Mouse (Mus musculus): Measurements from ENCODE around the gene Tet3. TPM values are rescaled to one million over a fixed set of nuclear protein-coding genes. Genes with fewer than 3 reads are reported as not detected.

The Tet3 gene
- total and polyA plus RNA-seq, 3 experiments = 6.2 to 23.6 (median 13.7) TPM

DNA sequence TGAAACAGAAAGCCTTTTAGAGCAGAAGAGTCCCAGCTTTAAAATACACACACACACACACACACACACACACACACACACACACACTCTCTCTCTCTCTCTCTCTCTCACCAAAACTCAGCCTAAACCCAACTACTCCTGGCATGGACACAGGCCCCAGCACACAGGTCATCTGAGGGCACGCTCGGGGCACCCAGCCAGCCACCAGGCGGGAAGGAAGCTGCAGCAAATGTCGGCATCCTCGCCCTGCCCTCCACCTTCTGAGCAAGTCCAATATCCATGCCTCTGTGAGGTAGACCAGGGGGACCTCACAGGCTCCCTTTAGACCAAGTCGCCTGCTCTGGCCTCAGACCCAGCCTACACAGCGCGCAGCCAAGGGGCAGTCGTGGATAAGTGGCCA lies 14.4 kb upstream of the Tet3 start:
- 0 out of 2 replicates have a peak overlapping the region, but pooled peaks have one; percentile 8 for H3K9ac ChIP-seq (ENCODE audit: low read depth, low read length)
- H3K4me1 ChIP-seq (ENCODE audit: control insufficient read depth, insufficient read depth, low read length) = peaks cover 6% of the 10 kb centered on the region
- no peaks in the 10 kb centered on the region for H3K27me3 ChIP-seq (ENCODE audit: control insufficient read depth, insufficient read depth, low read length)
- H3K36me3 ChIP-seq (ENCODE audit: control insufficient read depth, insufficient read depth, low read length) = peaks cover 2% of the 10 kb centered on the region; the same call in 1 of the 2 replicates
- no peaks in the 10 kb centered on the region for H3K79me2 ChIP-seq (replicated peaks; ENCODE audit: control insufficient read depth, insufficient read depth, low read length)
- TF ChIP-seq CTCF (IDR thresholded peaks at IDR 0.05) = no peak
- TF ChIP-seq EP300 (IDR thresholded peaks at IDR 0.05; ENCODE audit: insufficient read depth, low read depth, low read length) = 0 out of 2 replicates have a peak, but pooled peaks have one; percentile 36
- WGBS = 24% methylated on average over 9 of the region's 9 CpGs
- no peak overlapping the region for H3K4me3 ChIP-seq
- intact Hi-C loops (cut with DNase I) = no loop called here
- DNase-seq = peak; percentile 75 to 79
- no peak overlapping the region for H3K27ac ChIP-seq

GRCm38 (mm10) chr6:83471739-83472138 lies 12.9 kb upstream of the Tet3 start:
- peaks cover 2% of the 10 kb centered on the region; the same call in 1 of the 2 replicates for H3K36me3 ChIP-seq (ENCODE audit: control insufficient read depth, insufficient read depth, low read length)
- H3K27ac ChIP-seq = no peak overlapping the region
- no peak overlapping the region for H3K4me3 ChIP-seq
- H3K79me2 ChIP-seq (replicated peaks; ENCODE audit: control insufficient read depth, insufficient read depth, low read length) = no peaks in the 10 kb centered on the region
- no peaks in the 10 kb centered on the region for H3K27me3 ChIP-seq (ENCODE audit: control insufficient read depth, insufficient read depth, low read length)
- H3K4me1 ChIP-seq (ENCODE audit: control insufficient read depth, insufficient read depth, low read length) = peaks cover 6% of the 10 kb centered on the region
- intact Hi-C loops (cut with DNase I) = no loop called here
- TF ChIP-seq CTCF (IDR thresholded peaks at IDR 0.05) = no peak
- TF ChIP-seq EP300 (IDR thresholded peaks at IDR 0.05; ENCODE audit: insufficient read depth, low read depth, low read length) = no peak
- TF ChIP-seq POLR2A (IDR thresholded peaks at IDR 0.05; ENCODE audit: insufficient read depth, low read depth, low read length) = no peak
- 87% methylated on average over 7 of the region's 7 CpGs for WGBS
- DNase-seq = no peak
- no peak overlapping the region for H3K9ac ChIP-seq (ENCODE audit: low read depth, low read length)

DNA sequence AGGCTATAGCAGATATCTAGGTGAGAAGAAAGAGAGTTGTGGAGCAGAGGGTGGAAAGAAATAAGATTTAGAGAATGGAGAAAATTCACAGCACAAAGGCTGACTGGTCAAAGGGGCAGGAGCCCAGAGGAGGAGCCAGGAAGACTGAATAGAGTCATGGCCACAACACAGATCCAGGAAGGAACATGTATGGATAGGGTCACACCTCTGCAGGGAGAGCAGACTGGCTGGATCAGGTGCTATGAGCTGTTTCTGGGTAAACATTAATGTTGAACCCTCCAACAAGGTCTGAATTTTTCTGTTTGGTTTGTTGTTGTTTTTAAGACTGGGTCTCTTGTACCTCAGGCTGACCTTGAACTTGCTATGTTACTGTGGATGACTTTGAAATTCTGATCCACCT lies 5.1 kb upstream of the Tet3 start:
- Histone ChIP-seq H3K79me2 (replicated peaks; ENCODE audit: control insufficient read depth, insufficient read depth, low read length) (no peaks in the 10 kb centered on the region), H3K27ac (no peak overlapping the region), H3K27me3 (ENCODE audit: control insufficient read depth, insufficient read depth, low read length) (no peaks in the 10 kb centered on the region), H3K4me1 (ENCODE audit: control insufficient read depth, insufficient read depth, low read length) (no peaks in the 10 kb centered on the region), H3K4me3 (no peak overlapping the region), H3K9ac (ENCODE audit: low read depth, low read length) (no peak overlapping the region), H3K36me3 (ENCODE audit: control insufficient read depth, insufficient read depth, low read length) (no peaks in the 10 kb centered on the region)
- TF ChIP-seq POLR2A (IDR thresholded peaks at IDR 0.05; ENCODE audit: insufficient read depth, low read depth, low read length) = no peak
- TF ChIP-seq CTCF (IDR thresholded peaks at IDR 0.05) = no peak
- TF ChIP-seq EP300 (IDR thresholded peaks at IDR 0.05; ENCODE audit: insufficient read depth, low read depth, low read length) = no peak
- intact Hi-C loops (cut with DNase I) = no loop called here
- DNase-seq = no peak

DNA sequence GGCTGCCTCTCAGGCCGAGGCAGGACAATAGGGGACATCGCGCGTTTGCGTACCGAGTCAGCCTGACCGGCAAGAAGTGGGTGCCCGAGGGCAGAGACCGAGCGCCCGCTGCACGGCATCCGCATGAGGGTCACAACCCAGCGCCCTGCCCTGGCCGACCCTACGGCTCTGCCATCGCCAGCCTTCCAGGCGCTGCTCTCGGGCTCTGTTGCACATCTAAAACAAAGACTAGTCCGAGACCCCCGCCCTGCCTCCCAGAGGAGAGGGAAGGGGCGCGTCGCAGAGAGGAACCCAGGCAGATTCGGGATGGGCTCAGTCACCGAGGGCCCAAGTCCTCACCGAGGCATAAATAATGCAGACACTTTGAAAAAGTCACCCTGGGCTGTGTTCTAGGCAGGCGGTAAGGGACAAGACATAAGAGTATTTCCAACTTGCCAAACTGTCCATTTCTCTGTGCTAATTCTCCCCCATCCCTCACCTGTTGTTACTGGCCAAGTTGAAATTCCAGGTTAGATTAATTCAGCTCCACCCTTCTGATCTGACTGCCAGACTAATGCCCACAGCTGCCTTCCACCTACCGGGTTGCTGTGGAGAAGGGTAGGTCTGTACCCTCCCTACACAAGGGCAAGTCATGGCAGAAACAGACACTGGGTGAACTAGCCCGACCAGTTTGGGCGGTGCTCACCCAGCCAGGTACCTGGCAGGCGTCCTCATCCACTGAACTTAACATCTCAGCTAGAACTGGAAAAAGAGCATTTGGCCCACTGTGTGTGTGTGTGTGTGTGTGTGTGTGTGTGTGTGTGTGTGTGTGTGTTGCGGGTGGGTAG lies 1.7 kb downstream of the Tet3 start:
- Histone ChIP-seq H3K79me2 (replicated peaks; ENCODE audit: control insufficient read depth, insufficient read depth, low read length) (no peaks in the 10 kb centered on the region), H3K36me3 (ENCODE audit: control insufficient read depth, insufficient read depth, low read length) (no peaks in the 10 kb centered on the region; the same call in 1 of the 2 replicates), H3K9ac (ENCODE audit: low read depth, low read length) (peak overlapping the region; percentile 77), H3K27me3 (ENCODE audit: control insufficient read depth, insufficient read depth, low read length) (no peaks in the 10 kb centered on the region), H3K4me1 (ENCODE audit: control insufficient read depth, insufficient read depth, low read length) (peaks cover 11% of the 10 kb centered on the region), H3K4me3 (peak overlapping the region; percentile 78), H3K27ac (peak overlapping the region; percentile 82)
- 15% methylated on average over 33 of the region's 33 CpGs for WGBS
- DNase-seq = no peak
- intact Hi-C loops (cut with DNase I) = loop anchor here (1.0 to 5.0 kb wide), 3 partner anchors 16 to 100 kb away; partner anchors contain the start of gene Dguok
- no peak for TF ChIP-seq POLR2A (IDR thresholded peaks at IDR 0.05; ENCODE audit: insufficient read depth, low read depth, low read length)
- no peak for TF ChIP-seq CTCF (IDR thresholded peaks at IDR 0.05)
- no peak for TF ChIP-seq EP300 (IDR thresholded peaks at IDR 0.05; ENCODE audit: insufficient read depth, low read depth, low read length)

DNA sequence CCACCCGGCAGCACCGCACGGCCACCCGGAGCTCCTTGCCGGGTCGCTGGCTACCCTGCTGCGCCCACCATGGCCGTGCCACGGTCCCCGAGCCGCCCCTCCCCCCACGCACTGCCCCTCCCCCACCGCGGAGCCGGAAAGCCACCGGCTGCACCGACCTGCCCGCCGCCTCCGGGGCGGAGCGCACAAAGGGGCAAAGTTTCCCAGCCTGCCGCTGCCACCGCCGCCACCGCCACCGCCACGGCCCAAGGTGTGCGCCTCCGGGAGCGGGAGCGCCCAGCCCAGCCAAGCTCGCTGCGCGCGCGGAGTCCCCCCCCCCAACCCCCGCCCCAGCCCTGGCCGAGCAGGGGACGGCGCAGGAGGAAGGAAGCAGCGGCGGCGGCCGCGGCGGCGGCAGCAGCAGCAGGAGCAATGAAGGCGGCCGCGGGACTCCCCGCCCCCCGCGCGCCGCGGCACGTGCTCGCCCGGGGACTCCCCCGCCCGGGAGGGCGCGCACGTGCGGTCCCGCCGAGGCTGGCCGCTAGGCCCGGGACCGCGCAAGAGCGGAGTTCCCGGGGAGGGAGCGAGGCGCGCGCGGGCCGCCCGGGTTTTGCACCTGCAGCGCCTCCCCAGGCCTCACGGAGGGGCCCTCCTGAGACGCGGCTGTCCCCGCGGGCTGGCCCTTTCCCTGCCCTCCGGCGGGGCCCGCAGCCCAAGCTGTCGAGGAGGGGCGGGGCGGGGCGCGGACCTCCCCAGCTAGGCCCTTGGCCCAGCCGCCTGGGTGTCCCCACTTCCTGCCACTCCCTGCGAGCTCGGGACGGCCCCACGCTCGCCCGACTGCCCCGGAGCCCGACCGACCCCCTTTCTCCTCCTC lies 2.5 kb downstream of the Tet3 start:
- peak; percentile 56 for TF ChIP-seq CTCF (IDR thresholded peaks at IDR 0.05)
- TF ChIP-seq EP300 (IDR thresholded peaks at IDR 0.05; ENCODE audit: insufficient read depth, low read depth, low read length) = no peak
- TF ChIP-seq POLR2A (IDR thresholded peaks at IDR 0.05; ENCODE audit: insufficient read depth, low read depth, low read length) = peak; percentile 34; the same call in 1 of the 2 replicates
- 2% methylated on average over 63 of the region's 105 CpGs for WGBS
- peak; percentile 88 to 91 for DNase-seq
- Histone ChIP-seq H3K36me3 (ENCODE audit: control insufficient read depth, insufficient read depth, low read length) (peaks cover 2% of the 10 kb centered on the region; the same call in 1 of the 2 replicates), H3K4me3 (peak overlapping the region; percentile 78), H3K27ac (peak overlapping the region; percentile 82), H3K27me3 (ENCODE audit: control insufficient read depth, insufficient read depth, low read length) (no peaks in the 10 kb centered on the region), H3K9ac (ENCODE audit: low read depth, low read length) (peak overlapping the region; percentile 77), H3K79me2 (replicated peaks; ENCODE audit: control insufficient read depth, insufficient read depth, low read length) (no peaks in the 10 kb centered on the region), H3K4me1 (ENCODE audit: control insufficient read depth, insufficient read depth, low read length) (peaks cover 11% of the 10 kb centered on the region)
- intact Hi-C loops (cut with DNase I) = loop anchor here (1.0 to 5.0 kb wide), 3 partner anchors 16 to 99 kb away; partner anchors contain the start of gene Dguok
